Mouse (Mus musculus): ENCODE data around the gene Gm21983. TPM values are rescaled to one million over a fixed set of nuclear protein-coding genes. Genes with fewer than 3 reads are reported as not detected.

Gm21983 gene
- polyA plus RNA-seq, 1 experiment: not detected

DNA sequence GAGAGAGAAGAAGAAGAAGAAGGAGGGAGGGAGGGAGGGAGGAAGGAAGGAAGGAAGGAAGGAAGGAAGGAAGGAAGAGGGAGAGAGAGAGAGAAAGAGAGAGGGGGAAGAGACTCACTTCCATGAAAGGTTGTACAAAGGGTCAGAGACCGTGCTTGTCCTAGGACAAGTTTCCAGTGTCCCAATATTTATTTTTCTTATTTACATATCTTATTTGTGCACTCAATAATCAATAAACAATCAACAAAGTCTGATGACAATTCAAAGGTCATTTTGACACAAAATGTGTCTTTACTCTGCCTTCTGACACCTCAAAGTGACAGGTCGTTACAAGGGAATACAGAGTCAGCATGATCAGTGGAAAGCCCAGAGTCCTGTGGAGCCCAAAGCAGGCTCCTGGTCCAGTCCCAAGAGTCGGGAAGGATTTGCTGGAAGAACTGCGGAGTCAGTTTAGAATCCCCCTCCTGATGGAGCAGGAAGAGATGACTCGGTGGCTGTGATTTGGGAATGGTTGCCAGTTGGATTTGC lies 56.5 kb downstream of the Gm21983 start:
- TF ChIP-seq POLR2A (IDR thresholded peaks at IDR 0.05; ENCODE audit: borderline replicate concordance, low read depth, low read length) (no peak), CTCF (IDR thresholded peaks at IDR 0.05; ENCODE audit: low read depth, low read length) (no peak)
- H3K27ac ChIP-seq (ENCODE audit: insufficient read depth, low read depth, low read length): no peak overlapping the region
- H3K4me1 ChIP-seq (ENCODE audit: control insufficient read depth, insufficient read depth, low read length): no peaks in the 10 kb centered on the region
- H3K4me3 ChIP-seq (ENCODE audit: insufficient read depth, low read length): no peak overlapping the region

DNA sequence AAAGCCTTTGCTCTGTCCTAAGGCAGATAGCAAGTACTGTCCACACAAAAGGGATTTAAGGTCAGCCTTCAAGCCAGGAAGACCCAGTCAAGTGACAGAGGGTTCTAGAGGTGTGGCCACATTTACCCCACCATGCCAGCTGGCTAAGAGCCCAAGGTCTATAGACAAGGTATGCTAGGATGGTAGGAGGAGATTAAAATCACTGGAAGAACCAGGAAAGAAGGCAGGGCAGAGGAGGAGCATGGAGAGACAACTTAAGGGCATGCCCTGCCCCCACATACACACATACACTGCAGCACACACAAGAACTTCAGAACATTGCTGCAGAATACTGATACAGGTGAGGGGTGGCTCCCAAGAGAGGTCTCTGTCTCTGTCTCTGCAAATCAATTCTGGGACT lies 61.2 kb downstream of the Gm21983 start, which contains the start of gene Cyp2f2:
TSS of gene Cyp2f2 (plus strand) at position 234 of the 400 bp plus-strand sequence.
- TF ChIP-seq POLR2A (IDR thresholded peaks at IDR 0.05; ENCODE audit: borderline replicate concordance, low read depth, low read length) (no peak), CTCF (IDR thresholded peaks at IDR 0.05; ENCODE audit: low read depth, low read length) (no peak)
- H3K4me1 ChIP-seq (ENCODE audit: control insufficient read depth, insufficient read depth, low read length): no peaks in the 10 kb centered on the region
- H3K27ac ChIP-seq (ENCODE audit: insufficient read depth, low read depth, low read length): no peak within 1 kb of the TSS
- H3K4me3 ChIP-seq (ENCODE audit: insufficient read depth, low read length): no peak within 1 kb of the TSS

Other genes with a start within 250 kb of the Gm21983 start
- 0.23 TPM in 1 of 2 replicates, not detected in the other for gene Cyp2a22, start 241.7 kb downstream of the Gm21983 start, polyA plus RNA-seq (2012; ENCODE audit: insufficient read depth, insufficient read length, missing spikeins)
- not detected in 2 replicates for gene Cyp2a12, start 152.0 kb downstream of the Gm21983 start, polyA plus RNA-seq (2012; ENCODE audit: insufficient read depth, insufficient read length, missing spikeins)
- gene Cyp2f2, start 61.2 kb downstream of the Gm21983 start, polyA plus RNA-seq (2012; ENCODE audit: insufficient read depth, insufficient read length, missing spikeins): not detected in 2 replicates
- gene Cyp2t4, start 27.4 kb downstream of the Gm21983 start, polyA plus RNA-seq (2012; ENCODE audit: insufficient read depth, insufficient read length, missing spikeins): not detected in 2 replicates
- 30.8 and 31.9 TPM in 2 replicates for gene Egln2, start 14.3 kb downstream of the Gm21983 start, polyA plus RNA-seq (2012; ENCODE audit: insufficient read depth, insufficient read length, missing spikeins)
- gene Rab4b, start 2.2 kb downstream of the Gm21983 start, polyA plus RNA-seq (2012; ENCODE audit: insufficient read depth, insufficient read length, missing spikeins): 65.0 and 66.6 TPM in 2 replicates
- not detected in 2 replicates for gene Mia, start 71 bp upstream of the Gm21983 start, polyA plus RNA-seq (2012; ENCODE audit: insufficient read depth, insufficient read length, missing spikeins)
- 4.0 and 5.0 TPM in 2 replicates for gene BC024978, start 14.7 kb upstream of the Gm21983 start, polyA plus RNA-seq (2012; ENCODE audit: insufficient read depth, insufficient read length, missing spikeins)
- gene Snrpa, start 15.2 kb upstream of the Gm21983 start, polyA plus RNA-seq (2012; ENCODE audit: insufficient read depth, insufficient read length, missing spikeins): 52.0 and 63.3 TPM in 2 replicates
- 6.1 and 7.1 TPM in 2 replicates for gene Itpkc, start 47.6 kb upstream of the Gm21983 start, polyA plus RNA-seq (2012; ENCODE audit: insufficient read depth, insufficient read length, missing spikeins)
- gene Coq8b, start 51.9 kb upstream of the Gm21983 start, polyA plus RNA-seq (2012; ENCODE audit: insufficient read depth, insufficient read length, missing spikeins): 21.7 and 22.6 TPM in 2 replicates
- 6.2 and 7.6 TPM in 2 replicates for gene Numbl, start 77.3 kb upstream of the Gm21983 start, polyA plus RNA-seq (2012; ENCODE audit: insufficient read depth, insufficient read length, missing spikeins)
- gene Ltbp4, start 156.6 kb upstream of the Gm21983 start, polyA plus RNA-seq (2012; ENCODE audit: insufficient read depth, insufficient read length, missing spikeins): 0.84 TPM in 1 of 2 replicates, not detected in the other
- 51.0 and 60.8 TPM in 2 replicates for gene Shkbp1, start 174.9 kb upstream of the Gm21983 start, polyA plus RNA-seq (2012; ENCODE audit: insufficient read depth, insufficient read length, missing spikeins)
- gene Gm20479, start 176.3 kb upstream of the Gm21983 start, polyA plus RNA-seq (2012; ENCODE audit: insufficient read depth, insufficient read length, missing spikeins): 10.4 TPM in 1 of 2 replicates, not detected in the other